Mouse (Mus musculus) MEL (cell line): ENCODE measurements around the gene Acsm1. TPM values are rescaled to one million over a fixed set of nuclear protein-coding genes. Genes with fewer than 3 reads are reported as not detected.

Experiments
- DNase-seq: peaks from one replicate; pipeline ENCODE4 v3.0.0; 2011; ENCODE audit warnings: low read depth, low spot score
- H3K27ac ChIP-seq: 2 replicates; pipeline ENCODE4 v1.5.1; 2012; ENCODE audit warnings: low read depth, mild to moderate bottlenecking, control low read depth, low read length, moderate library complexity; ENCODE audit not compliant: control insufficient read depth
- H3K27me3 ChIP-seq, 2 experiments: fragments of 150-350 bp in 1 of 2; sonication (generic) in 1 of 2; 2 replicates each; pipeline ENCODE4 v1.6.1; 2012; ENCODE audit warnings: low read length in 2 of 2, mild to moderate bottlenecking in 2 of 2, improper control_type of control experiment in 1 of 2, moderate library complexity in 1 of 2; ENCODE audit not compliant: insufficient read depth in 2 of 2, control insufficient read depth in 1 of 2
- H3K36me3 ChIP-seq, 2 experiments: 2 replicates each; pipeline ENCODE4 v1.6.1; 2012 to 2014; ENCODE audit warnings: low read length in 2 of 2, improper control_type of control experiment in 1 of 2, inconsistent platforms in 1 of 2, mild to moderate bottlenecking in 1 of 2; ENCODE audit not compliant: insufficient read depth in 2 of 2, control insufficient read depth in 1 of 2
- H3K4me1 ChIP-seq, 2 experiments: fragments of 150-350 bp in 1 of 2; sonication (generic) in 1 of 2; 2 replicates each; pipeline ENCODE4 v1.6.1; 2012; ENCODE audit warnings: low read length in 2 of 2, improper control_type of control experiment in 1 of 2, mild to moderate bottlenecking in 1 of 2; ENCODE audit not compliant: insufficient read depth in 2 of 2, control insufficient read depth in 1 of 2
- H3K4me3 ChIP-seq, 2 experiments: fragments of 150-350 bp in 1 of 2; sonication (generic) in 1 of 2; 2 replicates each; pipeline ENCODE4 v1.5.1; 2012; ENCODE audit warnings: low read depth in 2 of 2, low read length in 2 of 2, mild to moderate bottlenecking in 2 of 2, moderate library complexity in 2 of 2, control low read depth in 1 of 2, improper control_type of control experiment in 1 of 2; ENCODE audit not compliant: control insufficient read depth in 1 of 2, insufficient read depth in 1 of 2
- H3K79me2 ChIP-seq: 2 replicates; pipeline ENCODE4 v1.6.1; 2012; ENCODE audit warnings: mild to moderate bottlenecking, low read length, moderate library complexity; ENCODE audit not compliant: control insufficient read depth, poor library complexity, insufficient read depth
- H3K9ac ChIP-seq: 2 replicates; pipeline ENCODE4 v1.6.1; 2012; ENCODE audit warnings: low read depth, mild to moderate bottlenecking, control low read depth, low read length, moderate library complexity; ENCODE audit not compliant: control insufficient read depth, poor library complexity, severe bottlenecking
- H3K9me3 ChIP-seq: fragments of 150-350 bp; sonication (generic); replicated peaks from 2 replicates; pipeline ENCODE4 v1.6.1; 2012; ENCODE audit warnings: mild to moderate bottlenecking, low read length, improper control_type of control experiment, moderate library complexity; ENCODE audit not compliant: insufficient read depth
- CHD1 ChIP-seq: IDR thresholded peaks from 2 replicates; pipeline ENCODE4 v1.6.1; 2012; ENCODE audit warnings: low read depth, mild to moderate bottlenecking, inconsistent platforms, low read length, improper control_type of control experiment
- CTCF ChIP-seq, 3 experiments: IDR thresholded peaks in 2 of 3; conservative IDR thresholded peaks in 1 of 3; 2 replicates each; pipeline ENCODE4 v1.5.1; 2011 to 2012; ENCODE audit warnings: low read length in 3 of 3, low read depth in 2 of 3, mild to moderate bottlenecking in 2 of 3, improper control_type of control experiment in 1 of 3, inconsistent platforms in 1 of 3, mixed read lengths in 1 of 3, moderate library complexity in 1 of 3; ENCODE audit not compliant: control insufficient read depth in 1 of 3, insufficient read depth in 1 of 3, poor library complexity in 1 of 3, severe bottlenecking in 1 of 3
- ETS1 ChIP-seq: IDR thresholded peaks from 2 replicates; pipeline ENCODE4 v1.6.1; 2012; ENCODE audit warnings: low read depth, mild to moderate bottlenecking, inconsistent platforms, low read length, improper control_type of control experiment, moderate library complexity
- GABPA ChIP-seq: IDR thresholded peaks from 2 replicates; pipeline ENCODE4 v1.6.1; 2012; ENCODE audit warnings: low read depth, mild to moderate bottlenecking, inconsistent platforms, low read length, improper control_type of control experiment, moderate library complexity
- JUND ChIP-seq: IDR thresholded peaks from 2 replicates; pipeline ENCODE4 v1.6.1; 2011; ENCODE audit warnings: low read depth, mild to moderate bottlenecking, improper control_type of control experiment, low read length
- MAFK ChIP-seq: IDR thresholded peaks from 2 replicates; pipeline ENCODE4 v1.6.1; 2011; ENCODE audit warnings: low read depth, mild to moderate bottlenecking, low read length, improper control_type of control experiment, borderline replicate concordance
- MAZ ChIP-seq: IDR thresholded peaks from 2 replicates; pipeline ENCODE4 v1.6.1; 2012; ENCODE audit warnings: low read depth, mild to moderate bottlenecking, inconsistent platforms, low read length, improper control_type of control experiment
- MYC ChIP-seq: IDR thresholded peaks from 2 replicates; pipeline ENCODE4 v1.6.1; 2011; ENCODE audit warnings: low read depth, mild to moderate bottlenecking, low read length, improper control_type of control experiment, moderate library complexity
- NELFE ChIP-seq: IDR thresholded peaks from 2 replicates; pipeline ENCODE4 v1.6.1; 2011; ENCODE audit warnings: low read depth, low read length, improper control_type of control experiment
- NRF1 ChIP-seq: IDR thresholded peaks from 2 replicates; pipeline ENCODE4 v1.6.1; 2014; ENCODE audit warnings: low read depth, mild to moderate bottlenecking, inconsistent platforms, low read length, improper control_type of control experiment, moderate library complexity; ENCODE audit not compliant: poor library complexity, insufficient read depth, severe bottlenecking
- POLR2A ChIP-seq, 2 experiments: IDR thresholded peaks; 2 replicates each; pipeline ENCODE4 v1.6.1; 2011 to 2012; ENCODE audit warnings: low read length in 2 of 2, mild to moderate bottlenecking in 2 of 2, control low read depth in 1 of 2, improper control_type of control experiment in 1 of 2, low read depth in 1 of 2, moderate library complexity in 1 of 2; ENCODE audit not compliant: control insufficient read depth in 1 of 2, insufficient read depth in 1 of 2, poor library complexity in 1 of 2
- POLR2AphosphoS2 ChIP-seq: IDR thresholded peaks from 2 replicates; pipeline ENCODE4 v1.6.1; 2011; ENCODE audit warnings: low read length, improper control_type of control experiment
- RAD21 ChIP-seq: IDR thresholded peaks from 2 replicates; pipeline ENCODE4 v1.6.1; 2011; ENCODE audit warnings: mild to moderate bottlenecking, low read depth, low read length, improper control_type of control experiment
- SIN3A ChIP-seq: IDR thresholded peaks from 2 replicates; pipeline ENCODE4 v1.6.1; 2012; ENCODE audit warnings: low read length, improper control_type of control experiment, inconsistent platforms
- SMC3 ChIP-seq: IDR thresholded peaks from 2 replicates; pipeline ENCODE4 v1.6.1; 2011; ENCODE audit warnings: low read depth, low read length, improper control_type of control experiment
- TAL1 ChIP-seq: IDR thresholded peaks from 2 replicates; pipeline ENCODE4 v1.6.1; 2012; ENCODE audit warnings: mild to moderate bottlenecking, inconsistent platforms, low read length, moderate library complexity, mixed read lengths
- TBP ChIP-seq: IDR thresholded peaks from 2 replicates; pipeline ENCODE4 v1.8.0; 2011; ENCODE audit warnings: low read depth, low read length, improper control_type of control experiment
- UBTF ChIP-seq: IDR thresholded peaks from 2 replicates; pipeline ENCODE4 v1.6.1; 2012; ENCODE audit warnings: low read depth, mild to moderate bottlenecking, inconsistent platforms, low read length, improper control_type of control experiment, moderate library complexity, borderline replicate concordance; ENCODE audit not compliant: insufficient read depth
- USF1 ChIP-seq: IDR thresholded peaks from 2 replicates; pipeline ENCODE4 v1.6.1; 2014; ENCODE audit warnings: low read depth, mild to moderate bottlenecking, inconsistent platforms, low read length, improper control_type of control experiment, moderate library complexity
- ZKSCAN1 ChIP-seq: IDR thresholded peaks from 2 replicates; pipeline ENCODE4 v1.6.1; 2012; ENCODE audit warnings: low read depth, mild to moderate bottlenecking, inconsistent platforms, low read length, improper control_type of control experiment, moderate library complexity
- ZMIZ1 ChIP-seq: IDR thresholded peaks from 2 replicates; pipeline ENCODE4 v1.6.1; 2012; ENCODE audit warnings: low read depth, mild to moderate bottlenecking, inconsistent platforms, low read length, improper control_type of control experiment, moderate library complexity
- polyA plus RNA-seq, 2 experiments: library from polyadenylated mRNA; stranded (reverse) in 1 of 2; unstranded in 1 of 2; fragments of >175 nt in 1 of 2; fragments of >200 nt in 1 of 2; gene quantifications; 2 replicates each; pipeline versions ENCODE4 v1.2.1 to v1.2.4; 2012; ENCODE audit warnings: low replicate concordance in 2 of 2, low read depth in 1 of 2; ENCODE audit not compliant: insufficient read length in 2 of 2, insufficient read depth in 1 of 2, missing spikeins in 1 of 2
- total RNA-seq: library from RNA; depleted of rRNA; stranded (reverse); fragments of 300-350 nt; gene quantifications from 2 replicates; pipeline ENCODE4 v1.2.3, GENCODE M21; 2012

Gene Acsm1
- total and polyA plus RNA-seq, 3 experiments: not detected

GRCm38 (mm10) chr7:119638773-119639172 is 31.9 kb downstream of the Acsm1 start:
- DNase-seq: no peak
- no peaks in the 10 kb centered on the region for H3K79me2 ChIP-seq
- no peak overlapping the region for H3K4me3 ChIP-seq
- no peaks in the 10 kb centered on the region for H3K4me1 ChIP-seq
- H3K36me3 ChIP-seq: no peaks in the 10 kb centered on the region
- H3K27me3 ChIP-seq: no peaks in the 10 kb centered on the region; a peak in 1 of 4 replicates
- H3K27ac ChIP-seq: no peak overlapping the region
- H3K9me3 ChIP-seq: no peaks in the 10 kb centered on the region
- no peak overlapping the region for H3K9ac ChIP-seq
- TF ChIP-seq ZMIZ1: no peak
- TF ChIP-seq RAD21: no peak
- TF ChIP-seq NELFE: no peak
- TF ChIP-seq POLR2A (IDR thresholded peaks at IDR 0.05; ENCODE audit: control insufficient read depth in 1 of 2, insufficient read depth in 1 of 2, low read depth in 1 of 2, low read length in 2 of 2, poor library complexity in 1 of 2): no peak
- TF ChIP-seq CTCF (IDR thresholded peaks at IDR 0.05 in 2 of 3, conservative IDR thresholded peaks at IDR 0.05 in 1 of 3; ENCODE audit: control insufficient read depth in 1 of 3, insufficient read depth in 1 of 3, low read depth in 2 of 3, low read length in 3 of 3, poor library complexity in 1 of 3, severe bottlenecking in 1 of 3): no peak
- TF ChIP-seq CHD1: no peak
- TF ChIP-seq, all 39 proteins: peak for 0

GRCm38 (mm10) chr7:119642307-119642706 is 35.5 kb downstream of the Acsm1 start:
- Histone ChIP-seq H3K9ac (no peak overlapping the region), H3K79me2 (no peaks in the 10 kb centered on the region)
- TF ChIP-seq POLR2A (IDR thresholded peaks at IDR 0.05; ENCODE audit: control insufficient read depth in 1 of 2, insufficient read depth in 1 of 2, low read depth in 1 of 2, low read length in 2 of 2, poor library complexity in 1 of 2) (no peak), CHD1 (no peak), POLR2AphosphoS2 (no peak), NRF1 (no peak), ETS1 (no peak), MAZ (no peak), ZKSCAN1 (no peak), SMC3 (no peak), NELFE (no peak), ZMIZ1 (no peak), TAL1 (no peak), GABPA (no peak), JUND (no peak), UBTF (no peak), TBP (no peak), MYC (no peak), USF1 (no peak), SIN3A (no peak), MAFK (no peak)
- TF ChIP-seq, all 39 proteins: peak for 0
- DNase-seq: no peak
- Histone ChIP-seq H3K27ac (no peak overlapping the region), H3K27me3 (no peaks in the 10 kb centered on the region), H3K36me3 (no peaks in the 10 kb centered on the region), H3K9me3 (no peaks in the 10 kb centered on the region), H3K4me3 (no peak overlapping the region), H3K4me1 (no peaks in the 10 kb centered on the region)
